Mouse (Mus musculus): ENCODE measurements around the gene Rangap1. TPM values are rescaled to one million over a fixed set of nuclear protein-coding genes. Genes with fewer than 3 reads are reported as not detected.

The Rangap1 gene
- total and polyA plus RNA-seq, 3 experiments = 128 to 207 (median 180) TPM

- Histone ChIP-seq H3K4me3 (replicated peaks in 1 of 3; ENCODE audit: low read depth in 2 of 3, low read length in 2 of 3, poor library complexity in 1 of 3) (no peak overlapping the region), H3K4me2 (ENCODE audit: insufficient read depth, low read depth, poor library complexity, severe bottlenecking) (no peak overlapping the region), H3K9me3 (replicated peaks; ENCODE audit: low read length) (peaks cover 6% of the 10 kb centered on the region), H3K27me3 (replicated peaks) (no peaks in the 10 kb centered on the region), H3K9ac (ENCODE audit: insufficient read depth, low read depth) (no peak overlapping the region), H3K27ac (ENCODE audit: insufficient read depth, low read depth) (no peak overlapping the region), H3K36me3 (replicated peaks in 1 of 2; ENCODE audit: control insufficient read depth in 1 of 2, insufficient read depth in 1 of 2, low read length in 1 of 2) (peaks cover 5 to 54% of the 10 kb centered on the region in 2 experiments), H3K79me2 (replicated peaks; ENCODE audit: control insufficient read depth, extremely low read depth, insufficient read depth, poor library complexity, severe bottlenecking) (no peaks in the 10 kb centered on the region), H3K4me1 (ENCODE audit: control insufficient read depth in 1 of 2, insufficient read depth in 2 of 2) (peaks cover 0 to 12% of the 10 kb centered on the region in 2 experiments; a peak in 1 of 4 replicates)
- in situ Hi-C loops (cut with MboI; ENCODE audit: low pct_ligation_motif_present, low pct_unique_long_range_greater_than_20kb, low sequenced_read_pairs) = no loop called here
- dilution Hi-C loops (cut with MboI; ENCODE audit: extremely low pct_ligation_motif_present, extremely low pct_unique_long_range_greater_than_20kb, low sequenced_read_pairs) = no loop called here
- TF ChIP-seq USF1 (IDR thresholded peaks at IDR 0.05; ENCODE audit: low read depth, low read length) (no peak), E2F4 (IDR thresholded peaks at IDR 0.05; ENCODE audit: insufficient replicate concordance, low read depth, low read length) (no peak), USF2 (conservative IDR thresholded peaks at IDR 0.05; ENCODE audit: low read depth, low read length) (no peak), ZKSCAN1 (IDR thresholded peaks at IDR 0.05; ENCODE audit: borderline replicate concordance, low read depth, low read length) (no peak), MXI1 (IDR thresholded peaks at IDR 0.05; ENCODE audit: low read depth, low read length) (no peak), RCOR1 (conservative IDR thresholded peaks at IDR 0.05; ENCODE audit: low read depth, low read length) (no peak), SIN3A (IDR thresholded peaks at IDR 0.05; ENCODE audit: low read length) (no peak), POLR2AphosphoS2 (IDR thresholded peaks at IDR 0.05; ENCODE audit: low read depth, low read length) (no peak), TCF12 (IDR thresholded peaks at IDR 0.05; ENCODE audit: low read depth, low read length) (no peak), JUN (IDR thresholded peaks at IDR 0.05; ENCODE audit: insufficient read depth, low read depth, low read length) (no peak)
- no peak for DNase-seq (ENCODE audit: extremely low read depth)
These were observed 14.2 kb upstream of the Rangap1 start for GRCm38 (mm10) chr15:81759542-81759941.

GRCm38 (mm10) chr15:81758701-81759100 lies 13.4 kb upstream of the Rangap1 start:
- in situ Hi-C loops (cut with MboI; ENCODE audit: low pct_ligation_motif_present, low pct_unique_long_range_greater_than_20kb, low sequenced_read_pairs) = no loop called here
- TF ChIP-seq EP300 (IDR thresholded peaks at IDR 0.05; ENCODE audit: low read length) (no peak), NELFE (IDR thresholded peaks at IDR 0.05; ENCODE audit: low read depth, low read length) (no peak), ELF1 (IDR thresholded peaks at IDR 0.05; ENCODE audit: low read depth, low read length) (no peak), SIN3A (IDR thresholded peaks at IDR 0.05; ENCODE audit: low read length) (no peak)
- Histone ChIP-seq H3K9me3 (replicated peaks; ENCODE audit: low read length) (peaks cover 6% of the 10 kb centered on the region), H3K36me3 (replicated peaks in 1 of 2; ENCODE audit: control insufficient read depth in 1 of 2, insufficient read depth in 1 of 2, low read length in 1 of 2) (peaks cover 5 to 60% of the 10 kb centered on the region in 2 experiments), H3K27me3 (replicated peaks) (no peaks in the 10 kb centered on the region), H3K9ac (ENCODE audit: insufficient read depth, low read depth) (no peak overlapping the region), H3K4me2 (ENCODE audit: insufficient read depth, low read depth, poor library complexity, severe bottlenecking) (no peak overlapping the region), H3K79me2 (replicated peaks; ENCODE audit: control insufficient read depth, extremely low read depth, insufficient read depth, poor library complexity, severe bottlenecking) (no peaks in the 10 kb centered on the region), H3K27ac (ENCODE audit: insufficient read depth, low read depth) (no peak overlapping the region), H3K4me3 (replicated peaks in 1 of 3; ENCODE audit: low read depth in 2 of 3, low read length in 2 of 3, poor library complexity in 1 of 3) (no peak overlapping the region), H3K4me1 (ENCODE audit: control insufficient read depth in 1 of 2, insufficient read depth in 2 of 2) (peaks cover 0 to 7% of the 10 kb centered on the region in 2 experiments; a peak in 1 of 4 replicates)
- DNase-seq (ENCODE audit: extremely low read depth) = no peak
- dilution Hi-C loops (cut with MboI; ENCODE audit: extremely low pct_ligation_motif_present, extremely low pct_unique_long_range_greater_than_20kb, low sequenced_read_pairs) = no loop called here

- dilution Hi-C loops (cut with MboI; ENCODE audit: extremely low pct_ligation_motif_present, extremely low pct_unique_long_range_greater_than_20kb, low sequenced_read_pairs) = no loop called here
These were observed 8.3 kb upstream of the Rangap1 start for GRCm38 (mm10) chr15:81753669-81754068.

More at GRCm38 (mm10) chr15:81753669-81754068, 8.3 kb upstream of the Rangap1 start:
- no peak for TF ChIP-seq KAT2A (IDR thresholded peaks at IDR 0.05; ENCODE audit: insufficient replicate concordance, low read length)
- TF ChIP-seq GABPA (IDR thresholded peaks at IDR 0.05; ENCODE audit: insufficient replicate concordance, low read depth, low read length) = no peak
- no peak for TF ChIP-seq HCFC1 (IDR thresholded peaks at IDR 0.05; ENCODE audit: low read depth, low read length)
- TF ChIP-seq MEF2A (IDR thresholded peaks at IDR 0.05; ENCODE audit: borderline replicate concordance, low read depth, low read length) = no peak
- TF ChIP-seq CTCF (conservative IDR thresholded peaks at IDR 0.05 in 1 of 2, IDR thresholded peaks at IDR 0.05 in 1 of 2; ENCODE audit: low read depth in 2 of 2, low read length in 2 of 2) = no peak
- TF ChIP-seq USF1 (IDR thresholded peaks at IDR 0.05; ENCODE audit: low read depth, low read length) = no peak
- no peak for TF ChIP-seq MXI1 (IDR thresholded peaks at IDR 0.05; ENCODE audit: low read depth, low read length)
- no peak for TF ChIP-seq MAZ (IDR thresholded peaks at IDR 0.05; ENCODE audit: low read depth, low read length)
- no peak for TF ChIP-seq RCOR1 (conservative IDR thresholded peaks at IDR 0.05; ENCODE audit: low read depth, low read length)
- no peak for TF ChIP-seq ZNF384 (IDR thresholded peaks at IDR 0.05; ENCODE audit: low read depth, low read length)
- Histone ChIP-seq H3K27ac (ENCODE audit: insufficient read depth, low read depth) (no peak overlapping the region), H3K79me2 (replicated peaks; ENCODE audit: control insufficient read depth, extremely low read depth, insufficient read depth, poor library complexity, severe bottlenecking) (peaks cover 10% of the 10 kb centered on the region), H3K4me2 (ENCODE audit: insufficient read depth, low read depth, poor library complexity, severe bottlenecking) (no peak overlapping the region), H3K9me3 (replicated peaks; ENCODE audit: low read length) (peaks cover 3% of the 10 kb centered on the region), H3K9ac (ENCODE audit: insufficient read depth, low read depth) (no peak overlapping the region), H3K27me3 (replicated peaks) (no peaks in the 10 kb centered on the region), H3K4me1 (ENCODE audit: control insufficient read depth in 1 of 2, insufficient read depth in 2 of 2) (peaks cover 1 to 3% of the 10 kb centered on the region in 2 experiments; a peak in 3 of 4 replicates), H3K4me3 (replicated peaks in 1 of 3; ENCODE audit: low read depth in 2 of 3, low read length in 2 of 3, poor library complexity in 1 of 3) (no peak overlapping the region), H3K36me3 (replicated peaks in 1 of 2; ENCODE audit: control insufficient read depth in 1 of 2, insufficient read depth in 1 of 2, low read length in 1 of 2) (peaks cover 5 to 49% of the 10 kb centered on the region in 2 experiments)
- in situ Hi-C loops (cut with MboI; ENCODE audit: low pct_ligation_motif_present, low pct_unique_long_range_greater_than_20kb, low sequenced_read_pairs) = no loop called here
- no peak for DNase-seq (ENCODE audit: extremely low read depth)
